Mouse (Mus musculus) lung, adult 2 months (tissue): ENCODE data around the gene Erich3.

Experiments used
- CTCF ChIP-seq: fragments of 200-500 bp; IDR thresholded peaks from 2 replicates; pipeline ENCODE4 v1.5.1; 2011; ENCODE audit warnings: mild to moderate bottlenecking, low read length, control low read depth; ENCODE audit not compliant: insufficient read depth
- POLR2A ChIP-seq: fragments of 200-500 bp; IDR thresholded peaks from 2 replicates; pipeline ENCODE4 v1.6.1; 2011; ENCODE audit warnings: low read depth, mild to moderate bottlenecking, control low read depth, low read length, borderline replicate concordance; ENCODE audit errors: extremely low read depth

- TF ChIP-seq CTCF (no peak), POLR2A (no peak)
These were observed 7.4 kb downstream of the Erich3 start for GRCm38 (mm10) chr3:154671013-154671412.
